Mouse (Mus musculus): Measurements from ENCODE around the gene Ehf.

DNA sequence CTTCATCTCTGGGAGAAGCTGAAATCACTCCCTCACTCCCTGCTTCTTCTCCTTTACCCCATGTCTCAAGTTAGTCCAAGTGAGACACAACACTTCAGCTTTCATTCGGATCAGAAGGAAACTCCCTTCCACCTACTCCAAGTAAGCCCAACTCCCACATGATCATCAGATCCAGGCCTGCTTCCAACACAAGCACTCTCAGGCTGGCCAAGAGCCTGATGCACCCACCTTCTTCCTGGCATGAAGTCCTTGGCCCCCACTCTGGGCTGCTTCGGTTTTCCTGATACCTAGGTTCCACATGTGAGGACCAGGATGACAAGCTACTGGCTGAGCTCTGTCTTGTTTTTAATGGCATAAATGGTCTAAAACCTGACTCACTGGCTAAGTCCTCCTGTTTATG is 28.3 kb downstream of the Ehf start:
- no peak for TF ChIP-seq CTCF (IDR thresholded peaks at IDR 0.05; ENCODE audit: control insufficient read depth, insufficient read depth, low read length)
- no peak for TF ChIP-seq POLR2A (IDR thresholded peaks at IDR 0.05; ENCODE audit: borderline replicate concordance, control insufficient read depth, low read depth, low read length)
